Mouse (Mus musculus) cortical plate, adult 2 months (tissue): Measurements from ENCODE around the gene Emg1.

Experiments
- CTCF ChIP-seq: fragments of 200-500 bp; IDR thresholded peaks from 2 replicates; pipeline ENCODE4 v1.5.1; 2011; ENCODE audit warnings: mild to moderate bottlenecking, control low read depth, low read length; ENCODE audit not compliant: insufficient read depth; ENCODE audit errors: extremely low read depth
- POLR2A ChIP-seq: fragments of 200-500 bp; IDR thresholded peaks from 2 replicates; pipeline ENCODE4 v1.6.1; 2011; ENCODE audit warnings: mild to moderate bottlenecking, low read length, control low read depth; ENCODE audit not compliant: insufficient read depth; ENCODE audit errors: extremely low read depth

DNA sequence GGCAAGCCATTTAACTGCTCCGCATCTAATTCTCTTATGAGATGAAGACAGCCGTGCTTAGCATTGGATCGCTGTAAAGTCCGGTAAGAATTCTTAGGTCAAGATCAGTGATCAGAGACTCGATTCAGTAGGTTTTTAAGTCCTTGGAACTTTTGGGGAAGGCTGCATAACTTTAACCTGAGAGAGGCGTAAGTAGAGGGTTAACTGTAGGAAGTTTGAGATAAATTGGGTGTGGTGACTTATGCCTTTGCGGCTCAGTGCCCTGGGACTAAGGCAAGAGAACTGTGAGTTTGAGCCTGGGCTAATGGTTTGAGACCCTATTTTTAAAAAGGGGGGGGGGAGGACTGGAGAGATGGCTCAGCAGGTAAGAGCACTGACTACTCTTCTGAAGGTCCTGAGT is 47.7 kb downstream of the Emg1 start:
- TF ChIP-seq POLR2A: no peak
- TF ChIP-seq CTCF: no peak
